Mouse (Mus musculus) liver, adult 2 months (tissue): ENCODE measurements at regions not wholly inside any gene's neighbourhood (a gene's known extent, or its start where the extent isn't known, plus 50 kb on each side); places are given as distances from the start of the nearest gene placed in this dataset.
"Not testable (repeated sequence)": the region's sequence is repeated elsewhere in the genome, so short reads cannot be mapped to it uniquely, and the experiment has no call there.

Experiments
- CTCF ChIP-seq: fragments of 200-500 bp; IDR thresholded peaks from 2 replicates; pipeline ENCODE4 v1.5.1; 2011; ENCODE audit warnings: low read depth, low read length, control low read depth
- POLR2A ChIP-seq: fragments of 200-500 bp; IDR thresholded peaks from 2 replicates; pipeline ENCODE4 v1.6.1; 2011; ENCODE audit warnings: low read length, control low read depth; ENCODE audit not compliant: insufficient read depth; ENCODE audit errors: extremely low read depth

DNA sequence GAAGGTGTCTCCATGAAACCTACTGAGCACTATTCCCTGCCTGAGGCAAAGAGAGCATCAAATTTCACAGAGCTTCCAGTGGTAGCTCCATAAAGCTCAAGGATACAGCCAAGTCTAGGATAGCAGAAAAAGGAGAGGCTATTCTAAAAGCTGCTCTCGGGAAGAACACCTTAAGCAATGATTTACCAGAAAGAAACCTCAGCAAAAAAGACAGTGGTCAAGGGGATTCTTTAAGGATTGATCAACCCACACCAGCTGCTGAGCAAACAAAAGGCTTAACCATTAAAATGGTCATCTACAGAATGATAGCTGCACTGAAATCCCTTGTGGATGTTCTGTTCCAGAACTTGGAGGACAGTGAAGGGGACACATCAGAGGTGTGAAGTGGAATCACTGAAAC is 78.3 kb upstream of the Gm904 start:
- not testable (repeated sequence) for TF ChIP-seq CTCF, POLR2A
